Mouse (Mus musculus) spleen, adult 2 months (tissue): ENCODE results near the gene Chmp6.

Experiments used
- CTCF ChIP-seq: fragments of 200-500 bp; IDR thresholded peaks from 2 replicates; pipeline ENCODE4 v1.5.1; 2011; ENCODE audit warnings: mild to moderate bottlenecking, inconsistent platforms; ENCODE audit not compliant: insufficient read depth, insufficient read length, insufficient replicate concordance; ENCODE audit errors: extremely low read depth
- POLR2A ChIP-seq: fragments of 200-500 bp; IDR thresholded peaks from 2 replicates; pipeline ENCODE4 v1.6.1; 2011; ENCODE audit warnings: low read depth, low read length, inconsistent platforms

GRCm38 (mm10) chr11:119961511-119961910 is 48.3 kb downstream of the Chmp6 start:
- TF ChIP-seq POLR2A (no peak), CTCF (no peak)
